Mouse (Mus musculus) liver, embryonic 11.5 days (tissue): Measurements from ENCODE around the gene Tceal3. TPM values are rescaled to one million over a fixed set of nuclear protein-coding genes. Genes with fewer than 3 reads are reported as not detected.
"Not testable (repeated sequence)": the region's sequence is repeated elsewhere in the genome, so short reads cannot be mapped to it uniquely, and the experiment has no call there.

ENCODE experiments used
- ATAC-seq: fragments of 200-750 bp; cut with Nextera tagmentation; replicated peaks from 2 replicates; pipeline ENCODE4 v1.8.0; 2017; ENCODE audit warnings: moderate number of reproducible peaks, mild to moderate bottlenecking, moderate TSS enrichment, moderate library complexity; ENCODE audit not compliant: low FRiP score
- DNase-seq: peaks from one replicate; pipeline ENCODE4 v3.0.0-alpha.2; 2017; ENCODE audit warnings: low spot score
- H3K27ac ChIP-seq: fragments of 300-500 bp; sonication (generic); 2 replicates; pipeline ENCODE4 v1.5.1; 2014; ENCODE audit warnings: mild to moderate bottlenecking, low read depth, low read length, control low read depth
- H3K27me3 ChIP-seq: fragments of 300-500 bp; sonication (generic); replicated peaks from 2 replicates; pipeline ENCODE4 v1.6.1; 2014; ENCODE audit warnings: low read length, mixed read lengths; ENCODE audit not compliant: control insufficient read depth, insufficient read depth
- H3K36me3 ChIP-seq: fragments of 300-500 bp; sonication (generic); 2 replicates; pipeline ENCODE4 v1.6.1; 2014; ENCODE audit warnings: mild to moderate bottlenecking, low read length, moderate library complexity, mixed read lengths; ENCODE audit not compliant: control insufficient read depth, insufficient read depth
- H3K4me1 ChIP-seq: fragments of 300-500 bp; sonication (generic); replicated peaks from 2 replicates; pipeline ENCODE4 v1.6.1; 2014; ENCODE audit warnings: low read length, mixed read lengths; ENCODE audit not compliant: control insufficient read depth, insufficient read depth
- H3K4me2 ChIP-seq: fragments of 300-500 bp; sonication (generic); 2 replicates; pipeline ENCODE4 v1.6.1; 2014; ENCODE audit warnings: mild to moderate bottlenecking, control low read depth, moderate library complexity
- H3K4me3 ChIP-seq: fragments of 300-500 bp; sonication (generic); 2 replicates; pipeline ENCODE4 v1.5.1; 2014; ENCODE audit warnings: low read depth, low read length, control low read depth
- H3K9ac ChIP-seq: fragments of 300-500 bp; sonication (generic); 2 replicates; pipeline ENCODE4 v1.6.1; 2014; ENCODE audit warnings: low read depth, low read length, control low read depth
- H3K9me3 ChIP-seq: fragments of 300-500 bp; sonication (generic); 2 replicates; pipeline ENCODE4 v1.6.1; 2016; ENCODE audit warnings: low read length, inconsistent platforms, mixed read lengths; ENCODE audit not compliant: control insufficient read depth
- WGBS: fragments of 180-500 bp; shearing (Covaris S2); extraction: QIAGEN DNeasy Blood & Tissue Kit; methylation state at CpG from one replicate; pipeline ENCODE4 v1.1.7; 2014; 5-methylcytosine and 5-hydroxymethylcytosine counted together
- polyA plus RNA-seq: library from polyadenylated mRNA; unstranded; fragments of >200 nt; fragmentation: Nextera tagmentation; extraction: Ambion mirVana; gene quantifications from 2 replicates; pipeline ENCODE4 v1.2.1, GENCODE M21; 2014

Tceal3 gene
- 1.6 and 1.9 TPM in 2 replicates for polyA plus RNA-seq

DNA sequence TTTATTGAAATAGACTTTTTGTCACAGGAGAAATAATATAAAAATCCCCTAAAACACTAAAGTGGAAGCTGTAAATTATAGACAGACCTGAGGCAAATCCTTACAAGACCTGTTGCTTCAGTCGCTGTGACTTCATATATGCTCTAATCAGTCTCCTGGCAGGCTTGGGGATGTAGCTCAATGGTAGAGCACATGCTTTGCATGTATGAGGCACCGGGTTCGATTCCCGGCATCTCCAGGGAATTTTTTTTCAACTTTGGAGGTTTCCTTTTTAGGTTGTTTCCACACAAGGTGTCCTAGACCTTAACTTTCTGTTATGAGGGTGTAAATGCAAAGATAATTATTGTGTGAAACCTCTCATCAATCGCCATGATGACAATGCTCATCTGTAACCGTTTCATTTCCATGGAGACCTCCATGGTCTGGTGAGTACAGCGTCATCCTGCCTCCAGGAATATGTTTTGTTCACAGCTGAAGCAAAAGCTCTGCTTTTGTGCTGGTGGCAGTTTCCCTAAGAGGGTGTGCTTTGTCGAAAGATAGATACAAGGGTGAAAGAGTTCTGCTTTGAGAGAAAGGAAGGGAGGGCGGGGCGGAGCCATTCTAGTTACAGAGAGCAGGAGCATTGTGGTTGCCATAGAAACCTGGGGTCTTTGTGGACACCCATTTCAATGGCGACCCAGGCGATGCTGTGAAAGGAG, at the start of gene Tceal3:
Gene Tceal3 (plus strand): TSS at position 644 of the 698 bp plus-strand sequence.
- no peaks in the 10 kb centered on the region for H3K4me1 ChIP-seq
- H3K9ac ChIP-seq = no peak within 1 kb of the TSS
- H3K27ac ChIP-seq = no peak within 1 kb of the TSS
- H3K4me2 ChIP-seq = no peak within 1 kb of the TSS
- H3K27me3 ChIP-seq = no peaks in the 10 kb centered on the region; the same call in 1 of the 2 replicates
- no peaks in the 10 kb centered on the region for H3K9me3 ChIP-seq
- no peak for ATAC-seq
- no peaks in the 10 kb centered on the region for H3K36me3 ChIP-seq
- 57% methylated on average over 12 of the region's 12 CpGs for WGBS
- H3K4me3 ChIP-seq = no peak within 1 kb of the TSS
- DNase-seq = no peak

- H3K36me3 ChIP-seq, H3K9ac ChIP-seq, H3K27ac ChIP-seq, H3K27me3 ChIP-seq, H3K9me3 ChIP-seq, H3K4me3 ChIP-seq, H3K4me1 ChIP-seq, DNase-seq, ATAC-seq, H3K4me2 ChIP-seq: not testable (repeated sequence)
- WGBS = 61% methylated on average over 1 of the region's 1 CpGs
Measured at GRCm38 (mm10) chrX:136543956-136544355, 46.7 kb upstream of the Tceal3 start, which contains the start of gene Kir3dl2. Kir3dl2 (minus strand) TSS chrX:136544056.

DNA sequence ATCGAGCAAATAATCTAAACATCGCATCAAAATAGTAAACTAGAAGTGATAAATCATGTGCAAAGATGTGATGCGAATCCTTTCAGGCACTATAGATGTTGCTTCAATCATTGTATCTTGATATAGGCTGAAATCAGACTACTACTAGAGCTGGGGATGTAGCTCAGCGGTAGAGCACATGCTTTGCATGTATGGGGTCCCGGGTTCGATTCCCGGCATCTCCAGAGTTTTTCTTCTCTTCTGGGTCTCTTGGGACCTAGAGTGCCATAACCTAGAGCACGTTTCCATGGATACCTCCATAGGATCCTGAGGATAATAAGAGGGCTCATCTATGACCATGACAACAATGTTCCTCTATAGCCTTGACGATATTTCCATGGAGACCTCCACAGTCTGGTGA, 21.5 kb upstream of the Tceal3 start:
- H3K36me3 ChIP-seq, H3K27ac ChIP-seq, H3K4me2 ChIP-seq, H3K4me1 ChIP-seq, H3K9me3 ChIP-seq, H3K9ac ChIP-seq, H3K4me3 ChIP-seq, DNase-seq, H3K27me3 ChIP-seq, ATAC-seq: not testable (repeated sequence)
- 93% methylated on average over 9 of the region's 9 CpGs for WGBS

DNA sequence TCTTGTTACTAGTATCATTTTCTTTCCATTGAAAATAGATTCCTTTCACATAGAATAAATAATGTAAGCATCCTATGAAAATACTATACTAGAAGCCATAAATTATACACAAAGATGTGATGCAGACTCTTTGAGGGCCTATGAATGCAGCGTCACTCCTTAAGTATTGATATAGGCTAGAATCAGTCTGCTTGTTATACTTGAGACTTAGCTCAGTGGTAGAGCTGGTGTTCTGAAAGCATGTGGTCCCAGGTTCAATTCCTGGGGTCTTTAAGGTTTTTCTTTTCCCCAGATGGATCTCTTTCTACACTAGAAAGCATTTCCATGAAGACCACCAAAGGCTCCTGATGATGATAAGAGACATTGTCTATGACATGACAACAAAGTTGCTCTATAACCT, 6.0 kb upstream of the Tceal3 start:
- Histone ChIP-seq H3K9ac (no peak overlapping the region), H3K4me2 (no peak overlapping the region), H3K4me3 (no peak overlapping the region), H3K4me1 (no peaks in the 10 kb centered on the region), H3K9me3 (no peaks in the 10 kb centered on the region), H3K27ac (no peak overlapping the region), H3K36me3 (no peaks in the 10 kb centered on the region), H3K27me3 (no peaks in the 10 kb centered on the region)
- ATAC-seq = no peak
- DNase-seq = no peak
- WGBS = 83% methylated on average over 1 of the region's 1 CpGs

GRCm38 (mm10) chrX:136590897-136591257, 235 bp downstream of the Tceal3 start:
- Histone ChIP-seq H3K9me3 (no peaks in the 10 kb centered on the region), H3K4me2 (no peak overlapping the region), H3K4me3 (no peak overlapping the region), H3K36me3 (no peaks in the 10 kb centered on the region), H3K4me1 (no peaks in the 10 kb centered on the region), H3K9ac (no peak overlapping the region), H3K27ac (no peak overlapping the region), H3K27me3 (no peaks in the 10 kb centered on the region; the same call in 1 of the 2 replicates)
- ATAC-seq = no peak
- WGBS = 21% methylated on average over 2 of the region's 2 CpGs
- DNase-seq = no peak

DNA sequence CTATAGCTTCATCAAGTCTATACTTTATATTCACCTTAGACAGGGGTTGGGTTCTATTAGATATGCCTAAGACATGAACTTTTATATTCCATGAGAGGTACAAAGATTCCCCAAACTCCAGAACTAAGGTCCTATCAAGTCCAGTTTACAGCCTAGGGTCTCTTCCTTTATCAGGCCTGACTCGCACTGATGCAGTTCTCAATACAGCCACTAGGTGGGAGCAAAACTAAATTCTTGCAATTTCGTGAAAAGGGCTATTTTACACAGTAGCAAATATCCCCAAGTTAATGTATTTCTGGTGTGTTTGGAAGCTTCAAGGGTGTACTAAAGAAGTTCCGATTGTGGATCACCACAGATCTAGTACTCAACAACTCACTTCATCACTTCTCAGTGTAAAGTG, 8.8 kb downstream of the Tceal3 start:
- Histone ChIP-seq H3K27me3 (no peaks in the 10 kb centered on the region), H3K27ac (no peak overlapping the region), H3K9me3 (no peaks in the 10 kb centered on the region), H3K4me3 (no peak overlapping the region), H3K36me3 (no peaks in the 10 kb centered on the region), H3K4me2 (no peak overlapping the region), H3K9ac (no peak overlapping the region), H3K4me1 (no peaks in the 10 kb centered on the region)
- WGBS = 13% methylated on average over 3 of the region's 3 CpGs
- DNase-seq (no peak), ATAC-seq (no peak)

DNA sequence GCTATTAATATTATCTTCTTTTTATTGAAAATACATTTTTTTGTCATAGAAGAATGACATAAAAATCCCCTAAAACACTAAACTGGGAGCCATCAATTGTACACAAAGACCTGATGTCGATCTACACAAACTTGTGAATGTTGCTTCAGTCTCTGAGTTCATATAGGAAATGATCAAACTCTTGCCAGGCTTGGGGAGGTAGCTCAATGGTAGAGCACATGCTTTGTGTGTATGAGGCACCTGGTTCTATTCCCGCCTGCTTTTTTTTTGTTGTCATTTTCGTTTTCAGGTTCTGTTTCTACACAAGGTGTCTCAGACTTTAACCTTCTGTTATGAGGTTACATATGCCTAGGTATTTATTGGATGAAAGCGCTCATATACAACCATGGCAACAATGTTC, 16.3 kb downstream of the Tceal3 start:
- H3K4me1 ChIP-seq = no peaks in the 10 kb centered on the region
- no peaks in the 10 kb centered on the region for H3K27me3 ChIP-seq
- H3K9ac ChIP-seq = no peak overlapping the region
- no peak for ATAC-seq
- H3K4me3 ChIP-seq = no peak overlapping the region
- H3K27ac ChIP-seq = no peak overlapping the region
- H3K4me2 ChIP-seq = no peak overlapping the region
- H3K9me3 ChIP-seq = no peaks in the 10 kb centered on the region
- DNase-seq = no peak
- WGBS = 77% methylated on average over 4 of the region's 4 CpGs
- no peaks in the 10 kb centered on the region for H3K36me3 ChIP-seq

GRCm38 (mm10) chrX:136607395-136607794, 16.8 kb downstream of the Tceal3 start:
- no peak overlapping the region for H3K4me2 ChIP-seq
- H3K27ac ChIP-seq = no peak overlapping the region
- DNase-seq (no peak), ATAC-seq (no peak)
- no peaks in the 10 kb centered on the region for H3K4me1 ChIP-seq
- H3K27me3 ChIP-seq = no peaks in the 10 kb centered on the region
- no peak overlapping the region for H3K9ac ChIP-seq
- H3K36me3 ChIP-seq = no peaks in the 10 kb centered on the region
- WGBS = 79% methylated on average over 3 of the region's 3 CpGs
- no peaks in the 10 kb centered on the region for H3K9me3 ChIP-seq
- H3K4me3 ChIP-seq = no peak overlapping the region

DNA sequence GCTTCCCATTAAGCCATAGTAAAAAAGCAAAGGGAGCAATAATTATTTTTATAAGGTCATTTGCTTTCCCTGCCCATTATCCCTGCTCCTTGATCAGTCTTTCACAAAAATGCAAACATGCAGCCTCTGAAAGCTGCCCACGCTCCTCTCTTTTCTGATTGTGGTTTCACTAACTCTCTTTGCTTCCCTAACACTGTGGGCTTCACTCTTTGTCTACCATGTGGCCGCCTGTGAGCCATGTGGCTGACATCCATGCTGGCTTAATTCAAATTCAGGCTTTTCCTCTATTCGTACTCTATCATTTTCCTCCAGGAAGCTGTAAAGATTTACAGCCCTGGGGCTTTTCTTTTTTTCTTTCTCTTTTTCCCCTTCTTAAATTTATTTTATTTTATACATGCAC, 20.7 kb downstream of the Tceal3 start:
- 77% methylated on average over 3 of the region's 3 CpGs for WGBS

More for the DNA sequence above, 20.7 kb downstream of the Tceal3 start:
- Histone ChIP-seq H3K36me3 (no peaks in the 10 kb centered on the region), H3K9me3 (no peaks in the 10 kb centered on the region), H3K4me2 (no peak overlapping the region), H3K27me3 (no peaks in the 10 kb centered on the region), H3K4me1 (no peaks in the 10 kb centered on the region), H3K9ac (no peak overlapping the region), H3K27ac (no peak overlapping the region), H3K4me3 (no peak overlapping the region)
- no peak for DNase-seq
- ATAC-seq = no peak
